25 mouse cellular contexts compared by ENCODE assay signal in genomic region chrX:115062556-115063146, GRCm38 (mm10).
DNase-seq lines count a peak whose midpoint lies in the region; ATAC-seq and TF ChIP-seq lines count a peak whose summit lies in the region.
"Had no signal": no experiment of that assay in that cellular context is flagged by ENCODE, and none has a peak within 500 bp of the region (broad histone marks: within the 10 kb centered on the region; RNA-seq: fewer than 3 reads in every experiment).

No protein-coding gene starts in this region.

- no peaks in the 10 kb centered on the region for H3K79me2 ChIP-seq in MEL (ENCODE audit: control insufficient read depth, insufficient read depth, low read length, poor library complexity)

- TF ChIP-seq RAD21 in MEL (IDR thresholded peaks at IDR 0.05; ENCODE audit: low read depth, low read length), result peak; percentile 62

- H3K36me3 ChIP-seq in lung, postnatal 0 days (ENCODE audit: insufficient read depth, low read length), result no peaks in the 10 kb centered on the region
- H3K36me3 ChIP-seq in MEL (ENCODE audit: control insufficient read depth in 1 of 2, insufficient read depth in 2 of 2, low read length in 2 of 2), result peaks cover 0 to 2% of the 10 kb centered on the region in 2 experiments; a peak in 1 of 4 replicates
- H3K36me3 ChIP-seq: forebrain, embryonic 10.5 days; G1E; hindbrain, embryonic 10.5 days; hindbrain, embryonic 13.5 days had no signal

- no peak overlapping the region for H3K4me3 ChIP-seq in lung, postnatal 0 days (ENCODE audit: low read depth, low read length)
- H3K4me3 ChIP-seq in MEL (ENCODE audit: control insufficient read depth in 1 of 2, insufficient read depth in 1 of 2, low read depth in 2 of 2, low read length in 2 of 2), result no peak overlapping the region
- H3K4me3 ChIP-seq: forebrain, embryonic 10.5 days; forebrain, embryonic 13.5 days; hindbrain, embryonic 10.5 days; hindbrain, embryonic 13.5 days had no signal

- H3K27ac ChIP-seq in lung, postnatal 0 days (ENCODE audit: low read length), result no peak overlapping the region
- peak overlapping the region; percentile 51 for H3K27ac ChIP-seq in MEL (ENCODE audit: control insufficient read depth, low read depth, low read length)
- H3K27ac ChIP-seq: forebrain, embryonic 10.5 days; forebrain, embryonic 13.5 days; hindbrain, embryonic 10.5 days; hindbrain, embryonic 13.5 days; hindbrain, postnatal 0 days had no signal

- DNase-seq in lung, postnatal 0 days (ENCODE audit: low spot score), result peak; percentile 5
- DNase-seq in lung, postnatal 10 days, result no peak
- DNase-seq in MEL (ENCODE audit: low read depth, low spot score) (peak; percentile 84), ZHBTc4 (ENCODE audit: low read depth, low spot score) (peak; percentile 1)
- no peak for DNase-seq in Muller cell, postnatal 12 days (ENCODE audit: inconsistent ontology term)
- no peak for DNase-seq in adrenal gland, adult (ENCODE audit: inconsistent age in 2 of 2, low spot score in 1 of 2)
- DNase-seq: adrenal gland, postnatal 10 days; adrenal gland, postnatal 36 days; cerebellum, adult 18-20 months; cerebellum, adult 9-10 months; cerebellum, postnatal 14 days; gastrocnemius, postnatal 10 days; gastrocnemius, postnatal 36 days had no signal

- no peak for TF ChIP-seq POLR2A in MEL (IDR thresholded peaks at IDR 0.05; ENCODE audit: control insufficient read depth in 1 of 2, insufficient read depth in 1 of 2, low read depth in 1 of 2, low read length in 2 of 2, poor library complexity in 1 of 2)

- no peaks in the 10 kb centered on the region for H3K9me3 ChIP-seq in lung, postnatal 0 days (ENCODE audit: low read length)
- no peaks in the 10 kb centered on the region for H3K9me3 ChIP-seq in MEL (replicated peaks; ENCODE audit: insufficient read depth, low read length)
- H3K9me3 ChIP-seq: forebrain, embryonic 10.5 days; forebrain, embryonic 13.5 days; G1E; hindbrain, embryonic 10.5 days; hindbrain, embryonic 13.5 days had no signal

- H3K4me2 ChIP-seq in lung, postnatal 0 days (replicated peaks; ENCODE audit: low read depth, low read length), result no peak overlapping the region
- H3K4me2 ChIP-seq: forebrain, embryonic 13.5 days; heart, embryonic 11.5 days; hindbrain, embryonic 13.5 days had no signal

- WGBS in lung, postnatal 0 days, result 65% methylated on average over 3 of the region's 3 CpGs

- H3K4me1 ChIP-seq in lung, postnatal 0 days (ENCODE audit: insufficient read depth, low read depth, low read length), result no peaks in the 10 kb centered on the region
- no peaks in the 10 kb centered on the region for H3K4me1 ChIP-seq in MEL (ENCODE audit: control insufficient read depth in 1 of 2, insufficient read depth in 2 of 2, low read length in 2 of 2)
- H3K4me1 ChIP-seq: forebrain, embryonic 10.5 days; forebrain, embryonic 13.5 days; hindbrain, embryonic 10.5 days; hindbrain, embryonic 13.5 days had no signal

- 0 out of 2 replicates have a peak, but pooled peaks have one; percentile 7 for TF ChIP-seq CTCF in lung, postnatal 0 days (IDR thresholded peaks at IDR 0.05)
- TF ChIP-seq CTCF in MEL (IDR thresholded peaks at IDR 0.05 in 2 of 3, conservative IDR thresholded peaks at IDR 0.05 in 1 of 3; ENCODE audit: control insufficient read depth in 1 of 3, insufficient read depth in 1 of 3, low read depth in 2 of 3, low read length in 3 of 3, poor library complexity in 1 of 3, severe bottlenecking in 1 of 3), result peak in 1 of 3 experiments; percentile 44; a peak in 2 of 6 replicates

- no peaks in the 10 kb centered on the region for H3K27me3 ChIP-seq in lung, postnatal 0 days (replicated peaks; ENCODE audit: insufficient read depth, low read length)
- H3K27me3 ChIP-seq in MEL (ENCODE audit: control insufficient read depth in 1 of 2, insufficient read depth in 2 of 2, low read length in 2 of 2), result no peaks in the 10 kb centered on the region
- H3K27me3 ChIP-seq: forebrain, embryonic 13.5 days; hindbrain, embryonic 13.5 days had no signal

- H3K9ac ChIP-seq in lung, postnatal 0 days (replicated peaks; ENCODE audit: low read depth), result no peak overlapping the region
- H3K9ac ChIP-seq in MEL (ENCODE audit: control insufficient read depth, low read depth, low read length, poor library complexity, severe bottlenecking), result no peak overlapping the region
- H3K9ac ChIP-seq: forebrain, embryonic 13.5 days; hindbrain, embryonic 13.5 days had no signal

- ATAC-seq in lung, postnatal 0 days, result no peak
- ATAC-seq: activated CD4-positive, CD25-positive, alpha-beta regulatory T cell, adult 4 months; forebrain, embryonic 13.5 days; forebrain, embryonic 16.5 days; hindbrain, postnatal 0 days; inflammation-experienced regulatory T-cells, adult 6 months; intestine, embryonic 16.5 days; Patski had no signal

- no peak for TF ChIP-seq EP300 in lung, postnatal 0 days (IDR thresholded peaks at IDR 0.05)
- peak; percentile 65 to 79 for TF ChIP-seq EP300 in MEL (IDR thresholded peaks at IDR 0.05; ENCODE audit: low read depth in 1 of 2, low read length in 2 of 2)

TF ChIP-seq in MEL, 35 proteins besides CTCF, POLR2A, EP300 and RAD21:
- TF ChIP-seq HCFC1 (IDR thresholded peaks at IDR 0.05; ENCODE audit: low read depth, low read length) (no peak), ELF1 (IDR thresholded peaks at IDR 0.05; ENCODE audit: low read depth, low read length) (no peak), BHLHE40 (IDR thresholded peaks at IDR 0.05; ENCODE audit: borderline replicate concordance, low read depth, low read length) (no peak), KAT2A (conservative IDR thresholded peaks at IDR 0.05; ENCODE audit: low read depth, low read length) (no peak), MEF2A (IDR thresholded peaks at IDR 0.05; ENCODE audit: extremely low read depth, insufficient replicate concordance, low read depth, low read length, poor library complexity, severe bottlenecking) (no peak), TCF12 (IDR thresholded peaks at IDR 0.05; ENCODE audit: low read depth, low read length) (0 out of 2 replicates have a peak, but pooled peaks have one; percentile 8), MAZ (IDR thresholded peaks at IDR 0.05; ENCODE audit: low read depth, low read length) (no peak), MXI1 (IDR thresholded peaks at IDR 0.05; ENCODE audit: low read depth, low read length) (no peak), ZC3H11A (IDR thresholded peaks at IDR 0.05; ENCODE audit: low read depth, low read length) (no peak), JUND (IDR thresholded peaks at IDR 0.05; ENCODE audit: low read depth, low read length) (no peak), ZNF384 (IDR thresholded peaks at IDR 0.05; ENCODE audit: low read depth, low read length) (peak; percentile 41; the same call in 1 of the 2 replicates), MYC (IDR thresholded peaks at IDR 0.05; ENCODE audit: low read depth, low read length) (no peak), POLR2AphosphoS5 (IDR thresholded peaks at IDR 0.05; ENCODE audit: borderline replicate concordance, low read depth, low read length) (no peak), TBP (IDR thresholded peaks at IDR 0.05; ENCODE audit: low read depth, low read length) (no peak), USF2 (IDR thresholded peaks at IDR 0.05; ENCODE audit: borderline replicate concordance in 1 of 2, insufficient read depth in 1 of 2, low read depth in 1 of 2, low read length in 2 of 2) (no peak), USF1 (IDR thresholded peaks at IDR 0.05; ENCODE audit: low read depth, low read length) (no peak), SIN3A (IDR thresholded peaks at IDR 0.05; ENCODE audit: low read length) (no peak), UBTF (IDR thresholded peaks at IDR 0.05; ENCODE audit: borderline replicate concordance, insufficient read depth, low read depth, low read length) (no peak), E2F4 (IDR thresholded peaks at IDR 0.05; ENCODE audit: borderline replicate concordance, low read depth, low read length) (no peak; the same call in 1 of the 2 replicates), ZKSCAN1 (IDR thresholded peaks at IDR 0.05; ENCODE audit: low read depth, low read length) (no peak), GATA1 (IDR thresholded peaks at IDR 0.05; ENCODE audit: low read depth, low read length) (peak; percentile 57), RCOR1 (IDR thresholded peaks at IDR 0.05; ENCODE audit: low read depth, low read length) (no peak; the same call in none of the 2 replicates), GABPA (IDR thresholded peaks at IDR 0.05; ENCODE audit: low read depth, low read length) (no peak), ZMIZ1 (IDR thresholded peaks at IDR 0.05; ENCODE audit: low read depth, low read length) (no peak), TAL1 (IDR thresholded peaks at IDR 0.05; ENCODE audit: low read length) (peak; percentile 19; the same call in 1 of the 2 replicates), CHD1 (IDR thresholded peaks at IDR 0.05; ENCODE audit: low read depth, low read length) (no peak), NRF1 (IDR thresholded peaks at IDR 0.05; ENCODE audit: insufficient read depth, low read depth, low read length, poor library complexity, severe bottlenecking) (no peak), CHD2 (IDR thresholded peaks at IDR 0.05; ENCODE audit: low read length) (no peak), MYB (IDR thresholded peaks at IDR 0.05; ENCODE audit: low read depth, low read length) (peak; percentile 49; the same call in 1 of the 2 replicates), POLR2AphosphoS2 (IDR thresholded peaks at IDR 0.05; ENCODE audit: low read length) (no peak), MAFK (IDR thresholded peaks at IDR 0.05; ENCODE audit: borderline replicate concordance, low read depth, low read length) (no peak), ETS1 (IDR thresholded peaks at IDR 0.05; ENCODE audit: low read depth, low read length) (peak; percentile 33), NELFE (IDR thresholded peaks at IDR 0.05; ENCODE audit: low read depth, low read length) (no peak), SMC3 (IDR thresholded peaks at IDR 0.05; ENCODE audit: low read depth, low read length) (peak; percentile 52), MAX (IDR thresholded peaks at IDR 0.05; ENCODE audit: low read length) (no peak)
TF ChIP-seq in MEL: peak in this region for 7.

Comparison
In these comparisons a context has a peak if more than half of its experiments do, and no peak if none do; other contexts are left out.
1. DNase-seq: peak in lung, postnatal 0 days (single experiment), MEL (single experiment) and ZHBTc4 (single experiment); none in lung, postnatal 10 days (single experiment), Muller cell, postnatal 12 days (single experiment) and adrenal gland, adult (0 of 2).